Mouse (Mus musculus) heart, adult 9 months (tissue): ENCODE data around the gene Opcml.

Experiments used
- DNase-seq, 2 experiments: peaks; one replicate each; pipeline ENCODE4 v3.0.0; 2022; ENCODE audit warnings: low spot score in 2 of 2

The Opcml gene

DNA sequence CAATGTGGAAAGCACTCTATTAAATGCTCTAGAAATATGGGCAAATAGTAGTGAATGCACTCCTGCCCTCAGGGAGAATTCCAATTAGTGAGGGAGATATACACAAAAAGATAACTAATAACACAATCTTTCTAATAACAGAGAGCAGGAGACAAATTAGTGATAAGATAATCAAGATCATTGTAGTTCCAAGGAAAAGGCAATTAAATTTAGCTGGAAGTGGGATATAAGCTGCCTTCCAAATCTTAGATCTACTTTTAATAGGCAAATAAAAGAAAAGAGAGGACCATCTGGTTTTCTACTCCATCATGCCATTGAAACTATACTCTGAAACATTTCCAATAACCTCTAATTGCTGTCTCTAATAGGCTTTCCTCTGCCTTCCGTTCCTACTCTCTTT lies 742.6 kb downstream of the Opcml start:
- no peak for DNase-seq

GRCm38 (mm10) chr9:28535006-28535405 lies 744.4 kb downstream of the Opcml start:
- DNase-seq, result no peak

GRCm38 (mm10) chr9:28536637-28537036 lies 746.1 kb downstream of the Opcml start:
- DNase-seq, result no peak

- no peak for DNase-seq
Measured at GRCm38 (mm10) chr9:28548189-28548588, 757.6 kb downstream of the Opcml start.

GRCm38 (mm10) chr9:28552387-28553182 lies 762.0 kb downstream of the Opcml start:
- no peak for DNase-seq

DNA sequence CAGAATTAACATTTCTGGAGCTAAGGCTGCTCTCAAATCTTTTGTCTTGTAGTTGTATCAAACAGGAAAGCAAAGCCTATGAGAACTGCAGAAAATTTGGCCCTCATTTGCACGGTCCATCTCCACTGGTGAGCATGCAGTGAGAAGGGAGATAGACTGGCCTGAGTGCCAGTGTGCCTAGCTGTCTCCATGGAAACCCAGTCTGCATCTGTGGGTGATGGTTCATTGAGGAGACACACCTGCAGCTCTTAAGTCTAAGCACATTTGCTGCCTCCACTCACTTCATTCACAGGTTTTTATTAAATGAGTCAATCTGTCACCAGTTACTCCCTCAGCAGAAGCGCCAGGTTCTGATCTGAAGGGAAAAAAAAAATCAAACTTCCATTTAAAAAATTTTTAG lies 768.1 kb downstream of the Opcml start:
- DNase-seq, result no peak

DNA sequence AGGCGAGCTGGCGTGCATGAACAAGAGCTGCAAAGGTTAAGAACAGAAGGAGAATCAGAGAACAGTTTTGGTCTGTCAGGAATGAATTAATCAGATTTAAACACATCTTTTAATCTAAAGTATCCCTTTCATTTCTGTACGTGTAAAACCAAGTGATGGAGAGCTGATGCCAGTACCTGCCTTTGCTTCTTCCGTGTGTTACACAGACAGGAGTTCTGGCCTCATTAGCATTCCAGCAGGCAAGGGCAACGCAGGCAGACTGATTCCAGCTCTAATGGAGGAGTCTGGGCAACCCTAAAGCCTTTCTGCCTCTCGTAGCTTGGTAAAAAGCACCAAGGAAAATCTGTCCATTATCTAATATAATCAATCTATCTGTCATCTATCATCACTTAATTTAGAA lies 771.2 kb downstream of the Opcml start:
- no peak for DNase-seq

DNA sequence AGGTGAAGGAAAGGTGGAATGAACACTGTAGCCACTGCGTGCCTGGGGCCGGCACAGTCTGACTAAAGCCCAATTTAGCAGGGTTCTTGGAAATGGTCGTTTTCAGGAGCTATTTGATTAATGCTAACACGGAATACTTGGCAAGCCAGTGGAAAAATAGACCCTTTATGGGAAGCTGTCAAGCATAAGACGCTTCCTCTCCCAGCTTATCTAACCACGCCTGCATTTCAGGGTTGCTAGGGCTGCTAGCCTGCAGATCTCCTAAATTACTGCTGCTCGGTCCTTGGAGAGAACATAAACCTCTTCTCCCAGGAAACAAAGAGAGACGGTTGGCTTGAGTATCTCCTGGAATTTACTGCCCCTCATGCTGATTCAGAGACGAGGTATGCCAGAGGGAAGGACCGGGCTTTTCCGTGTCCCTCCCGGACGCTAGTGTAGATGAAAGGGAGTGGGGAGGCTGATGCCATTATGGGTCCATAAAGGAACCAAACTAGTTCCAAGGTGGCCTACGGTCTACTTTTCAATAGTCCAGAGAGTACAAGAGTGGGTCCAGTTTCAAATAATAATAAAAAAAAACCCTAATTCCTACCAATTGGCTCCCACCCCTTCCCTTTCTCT lies 772.6 kb downstream of the Opcml start:
- no peak for DNase-seq

GRCm38 (mm10) chr9:28569041-28569522 lies 778.5 kb downstream of the Opcml start:
- DNase-seq, result no peak

DNA sequence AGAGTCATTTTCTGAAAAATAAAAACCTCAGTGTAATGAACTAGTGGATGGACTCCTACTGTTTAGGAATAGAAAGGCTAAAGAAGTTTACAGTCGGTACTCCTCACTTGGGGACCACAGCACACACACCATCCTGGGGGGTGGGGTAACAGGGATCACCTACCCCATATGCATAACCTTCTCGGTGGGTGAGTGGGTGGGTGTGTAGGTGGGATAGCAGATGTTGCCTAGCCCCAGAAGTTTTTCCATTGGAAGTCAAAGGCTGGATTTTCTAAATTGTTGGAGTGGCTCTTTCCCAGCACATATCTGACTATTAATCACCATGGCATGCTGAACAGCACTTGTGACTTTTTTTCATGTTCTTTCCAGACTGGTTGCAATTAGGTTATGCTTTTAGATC lies 779.2 kb downstream of the Opcml start:
- DNase-seq, result no peak

DNA sequence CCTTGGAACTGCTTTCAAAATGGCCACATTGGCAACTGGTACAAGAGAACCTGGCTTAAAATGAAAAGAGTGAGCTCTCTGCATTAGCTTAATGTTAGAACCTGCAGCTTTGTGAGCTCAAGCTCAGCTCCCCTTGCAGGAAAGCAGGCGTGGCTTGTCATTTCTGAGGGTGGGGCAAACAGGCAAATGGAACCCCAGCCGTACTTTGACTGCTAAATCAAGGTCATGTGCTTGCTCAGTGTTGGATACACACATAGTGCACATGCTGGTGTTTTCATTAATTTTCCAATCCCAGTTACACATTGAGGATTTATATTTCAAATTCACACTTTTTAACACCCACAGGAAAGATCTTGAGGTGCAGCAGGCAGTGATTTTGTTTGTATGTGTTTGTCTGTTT lies 781.1 kb downstream of the Opcml start:
- DNase-seq, result no peak

DNA sequence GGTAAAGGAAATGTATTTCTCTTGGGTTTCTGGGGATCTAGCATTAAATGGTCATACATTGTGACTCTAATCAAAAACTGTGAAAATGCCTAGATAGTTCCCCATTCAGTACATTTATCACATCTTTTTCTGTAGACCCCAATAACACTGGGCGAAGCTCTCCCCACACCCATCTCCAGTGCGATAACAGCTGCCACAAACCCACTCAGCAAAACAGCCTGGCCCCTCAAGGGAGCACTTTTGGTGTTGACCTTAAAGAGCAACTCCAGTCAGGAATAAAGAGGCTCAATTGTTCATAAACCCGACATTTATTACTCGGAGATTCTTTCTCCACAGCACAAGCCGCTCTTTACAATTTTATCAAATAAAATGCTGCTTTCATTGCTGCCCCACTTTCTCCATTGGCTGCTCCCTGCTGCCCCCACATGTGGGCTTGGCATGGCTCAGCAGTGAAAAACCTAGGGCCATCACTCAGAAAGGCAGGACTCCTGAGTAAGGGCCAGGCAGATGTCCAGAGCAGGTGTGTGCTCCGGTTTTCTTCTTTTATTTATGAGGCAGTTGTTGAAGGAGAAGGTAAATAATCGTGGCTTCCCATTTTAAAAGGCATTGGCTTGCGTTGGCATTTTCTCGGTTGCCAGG lies 781.7 kb downstream of the Opcml start:
- DNase-seq, result no peak

GRCm38 (mm10) chr9:28578730-28579129 lies 788.2 kb downstream of the Opcml start:
- no peak for DNase-seq

DNA sequence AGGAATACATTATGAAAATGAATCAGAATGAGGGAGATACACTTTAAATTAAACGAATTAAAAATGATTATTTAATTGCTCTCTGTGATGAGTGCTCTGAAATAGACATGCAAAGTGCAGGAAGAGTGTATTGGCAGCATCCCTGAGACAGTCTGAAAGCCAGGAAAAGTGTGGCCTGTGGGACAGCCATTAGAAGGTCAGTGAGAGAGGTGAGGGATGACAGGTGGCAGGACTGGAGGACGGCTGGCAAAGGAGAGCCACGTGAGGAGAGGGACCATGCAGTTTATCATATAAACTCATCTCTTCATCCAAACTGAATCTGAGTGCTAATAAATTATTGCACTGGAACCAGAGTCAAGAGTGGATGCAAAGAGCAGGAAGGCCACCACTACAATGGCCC lies 796.7 kb downstream of the Opcml start:
- no peak for DNase-seq

- no peak for DNase-seq
Measured at GRCm38 (mm10) chr9:28587857-28588388, 797.3 kb downstream of the Opcml start.

GRCm38 (mm10) chr9:28588488-28588887 lies 797.9 kb downstream of the Opcml start:
- no peak for DNase-seq

DNA sequence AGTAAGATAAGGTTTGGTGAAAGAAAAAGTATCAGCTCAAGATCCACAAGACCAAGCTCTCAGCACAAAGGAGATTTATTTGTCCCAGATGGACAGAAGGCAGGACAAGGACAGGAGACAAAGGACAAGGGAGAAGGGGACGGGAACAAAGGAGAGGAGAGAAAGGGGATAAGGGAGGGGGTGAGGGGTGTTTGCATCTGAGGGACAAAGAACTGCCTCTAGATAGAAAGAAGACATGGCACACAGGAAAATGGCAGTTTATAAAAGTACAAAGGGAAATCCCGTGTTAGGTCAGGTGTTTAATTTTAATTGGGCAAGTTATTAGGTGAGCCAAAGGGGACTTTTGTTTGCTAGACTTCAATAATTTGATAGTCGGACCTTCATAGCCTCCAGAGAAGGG lies 801.6 kb downstream of the Opcml start:
- no peak for DNase-seq

DNA sequence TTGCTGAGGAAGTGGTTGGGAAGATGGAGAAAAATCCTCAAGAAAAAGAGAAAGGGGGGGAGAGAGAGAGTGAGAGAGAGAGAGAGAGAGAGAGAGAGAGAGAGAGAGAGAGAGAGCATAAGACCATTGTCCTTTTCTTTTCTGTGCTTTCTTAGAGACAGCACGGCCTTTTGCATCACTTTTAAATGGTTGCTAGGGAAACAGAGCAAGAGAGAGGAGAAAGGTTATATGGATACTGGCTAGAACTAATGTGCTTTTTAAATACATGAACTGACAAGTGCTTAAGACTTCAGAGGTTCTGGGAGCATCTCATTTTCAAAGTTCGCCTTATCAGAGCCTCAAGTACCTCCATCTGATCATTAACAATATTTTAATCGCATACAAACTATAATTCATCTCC lies 804.5 kb downstream of the Opcml start:
- no peak for DNase-seq

- no peak for DNase-seq
Measured at GRCm38 (mm10) chr9:28605561-28605960, 815.0 kb downstream of the Opcml start.

- no peak for DNase-seq
Measured at GRCm38 (mm10) chr9:28613683-28614620, 823.4 kb downstream of the Opcml start.

GRCm38 (mm10) chr9:28615447-28615846 lies 824.9 kb downstream of the Opcml start:
- DNase-seq, result no peak

DNA sequence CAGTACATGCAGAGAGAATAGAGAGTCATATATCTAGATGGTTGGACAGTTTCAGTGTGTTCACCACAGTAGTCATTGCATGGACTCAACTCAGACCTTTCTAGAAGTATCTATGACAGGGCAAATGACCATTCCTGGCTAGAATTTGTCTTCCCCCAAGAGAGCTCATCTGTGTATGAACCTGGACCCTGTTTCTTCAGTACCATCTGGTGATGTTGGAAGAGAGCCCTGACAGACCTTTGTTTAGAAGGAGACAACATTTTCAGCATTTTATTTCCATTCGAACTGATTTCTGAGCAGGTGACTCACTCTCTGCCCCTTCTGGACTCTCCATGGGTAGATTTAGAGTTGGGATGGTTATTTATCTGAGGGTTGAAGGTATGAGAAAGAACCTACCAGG lies 827.1 kb downstream of the Opcml start:
- DNase-seq, result no peak
